Mouse (Mus musculus) embryonic facial prominence, embryonic 10.5 days (tissue): ENCODE measurements around the gene Ptger2. TPM values are rescaled to one million over a fixed set of nuclear protein-coding genes. Genes with fewer than 3 reads are reported as not detected.

Experiments
- microRNA counts: library from miRNA; unstranded; fragments of <30 nt; microRNA quantifications from one replicate; lab custom pipeline; 2017
- microRNA-seq: library from miRNA; unstranded; fragments of <30 nt; microRNA quantifications from one replicate; pipeline ENCODE4, GENCODE M21; 2017
- polyA plus RNA-seq: library from polyadenylated mRNA; unstranded; fragments of >200 nt; fragmentation: Nextera tagmentation; extraction: Ambion mirVana; gene quantifications from 2 replicates; pipeline ENCODE4 v1.2.1, GENCODE M21; 2016

Ptger2 gene
- polyA plus RNA-seq, 1 experiment from 2014 or later, result 0.04 TPM

MicroRNA genes within 50 kb of the gene (microRNA counts, 519-probe panel; counts per million panel counts)
- microRNA mmu-miR-327 (lab: Ali Mortazavi, UCI), result 188 counts per million, percentile 57 among the panel's probes with 10 or more counts

Small RNA genes lying within 50 kb of the gene (microRNA-seq; reads per million reads assigned to microRNA genes)
- gene Mir327, result not detected

Other genes starting within 250 kb of the Ptger2 start
- gene Gm8267, start 237.9 kb upstream of the Ptger2 start, polyA plus RNA-seq, result not detected in 2 replicates
- not detected in 2 replicates for gene Ptgdr, start 128.8 kb upstream of the Ptger2 start, polyA plus RNA-seq
- 3.4 and 3.6 TPM in 2 replicates for gene Gpr137c, start 231.5 kb downstream of the Ptger2 start, polyA plus RNA-seq
- gene Txndc16, start 232.1 kb downstream of the Ptger2 start, polyA plus RNA-seq, result 15.3 TPM in 2 replicates